Mouse (Mus musculus) kidney, postnatal 4 days (tissue): Measurements from ENCODE around the gene Gm21954.

Experiments
- DNase-seq, 2 experiments: peaks; one replicate each; pipeline ENCODE4 v3.0.0; 2021; ENCODE audit warnings: mixed read lengths in 2 of 2

Gm21954 gene

GRCm38 (mm10) chr3:55461685-55462655, 10.0 kb downstream of the Gm21954 start:
- peak; percentile 47 to 49 for DNase-seq

GRCm38 (mm10) chr3:55461092-55461491, 10.9 kb downstream of the Gm21954 start:
- no peak for DNase-seq

DNA sequence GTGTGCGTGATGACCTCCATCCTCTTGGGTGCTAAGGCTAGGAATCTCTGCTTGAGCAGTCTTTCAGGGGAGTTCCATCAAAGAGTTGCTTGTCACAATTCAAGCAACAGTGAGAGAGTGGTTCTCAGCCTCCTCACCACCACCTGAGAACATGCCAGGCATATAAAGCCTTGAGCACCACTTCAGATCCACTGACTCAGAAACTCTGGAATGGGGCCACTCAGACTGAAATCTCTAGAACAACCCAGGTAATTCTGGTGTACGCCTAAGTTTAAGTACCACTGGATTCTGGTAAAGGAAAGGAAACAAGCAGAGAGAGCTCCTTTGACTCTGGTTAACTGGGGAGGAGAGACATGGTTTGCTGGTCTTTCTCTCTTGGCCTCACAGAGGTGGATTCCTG, 19.5 kb downstream of the Gm21954 start:
- no peak for DNase-seq

DNA sequence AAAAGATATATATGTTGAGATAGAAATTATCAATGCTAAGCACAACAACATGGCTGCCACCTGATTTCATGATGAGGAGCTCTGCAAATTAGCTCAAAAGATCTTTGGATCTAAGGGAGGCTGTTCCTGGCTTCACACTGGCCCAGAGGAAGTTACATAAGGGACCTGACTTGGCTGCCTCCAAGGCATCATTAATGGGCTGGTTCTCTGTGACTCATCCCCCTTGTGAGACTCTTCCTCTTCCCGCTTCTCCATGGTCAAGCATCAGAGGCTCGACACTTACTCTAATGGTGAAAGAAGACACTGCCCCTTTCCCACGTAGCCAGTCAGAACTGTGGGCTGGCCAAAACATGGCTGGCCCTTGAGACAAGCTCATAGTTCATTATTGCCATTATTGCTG, 20.1 kb downstream of the Gm21954 start:
- DNase-seq = no peak

DNA sequence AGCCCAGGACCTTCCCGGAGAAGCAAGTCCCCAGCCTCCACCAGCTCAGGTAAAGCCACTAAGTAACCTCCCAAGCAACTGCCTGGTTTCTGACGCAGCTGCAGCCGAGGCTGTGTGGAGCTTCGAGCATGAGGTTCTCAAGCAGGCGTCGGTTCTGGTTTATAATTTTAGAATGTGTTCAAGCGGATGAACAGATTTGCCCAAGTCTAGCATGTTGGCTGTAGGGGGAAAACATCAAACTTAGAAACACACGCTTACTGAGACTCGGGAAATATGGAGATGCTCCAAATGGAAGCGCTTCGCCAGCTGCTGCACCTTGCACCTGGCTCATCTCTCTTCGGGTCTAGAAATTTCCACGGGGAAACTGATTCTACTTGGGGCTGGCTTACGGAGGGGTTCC, 21.0 kb downstream of the Gm21954 start:
- DNase-seq = no peak

DNA sequence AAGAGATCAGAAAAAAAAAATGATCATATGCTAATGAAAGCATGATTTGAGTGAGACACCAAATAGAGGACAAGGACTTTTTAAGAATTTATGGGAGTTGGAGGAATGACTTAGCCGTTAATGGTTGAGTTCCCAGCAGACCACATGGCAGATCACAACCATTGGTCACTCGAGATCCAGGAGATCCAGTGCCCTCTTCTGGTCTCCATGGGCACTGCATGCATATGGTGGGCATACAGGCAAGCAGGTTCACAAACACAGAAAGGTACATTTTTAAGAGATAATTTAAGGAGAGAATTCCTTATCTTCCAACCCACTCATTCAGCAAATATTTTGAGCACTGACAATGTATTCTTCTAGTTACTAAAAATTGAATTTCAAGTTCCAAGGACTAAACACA, 22.9 kb downstream of the Gm21954 start:
- no peak for DNase-seq

DNA sequence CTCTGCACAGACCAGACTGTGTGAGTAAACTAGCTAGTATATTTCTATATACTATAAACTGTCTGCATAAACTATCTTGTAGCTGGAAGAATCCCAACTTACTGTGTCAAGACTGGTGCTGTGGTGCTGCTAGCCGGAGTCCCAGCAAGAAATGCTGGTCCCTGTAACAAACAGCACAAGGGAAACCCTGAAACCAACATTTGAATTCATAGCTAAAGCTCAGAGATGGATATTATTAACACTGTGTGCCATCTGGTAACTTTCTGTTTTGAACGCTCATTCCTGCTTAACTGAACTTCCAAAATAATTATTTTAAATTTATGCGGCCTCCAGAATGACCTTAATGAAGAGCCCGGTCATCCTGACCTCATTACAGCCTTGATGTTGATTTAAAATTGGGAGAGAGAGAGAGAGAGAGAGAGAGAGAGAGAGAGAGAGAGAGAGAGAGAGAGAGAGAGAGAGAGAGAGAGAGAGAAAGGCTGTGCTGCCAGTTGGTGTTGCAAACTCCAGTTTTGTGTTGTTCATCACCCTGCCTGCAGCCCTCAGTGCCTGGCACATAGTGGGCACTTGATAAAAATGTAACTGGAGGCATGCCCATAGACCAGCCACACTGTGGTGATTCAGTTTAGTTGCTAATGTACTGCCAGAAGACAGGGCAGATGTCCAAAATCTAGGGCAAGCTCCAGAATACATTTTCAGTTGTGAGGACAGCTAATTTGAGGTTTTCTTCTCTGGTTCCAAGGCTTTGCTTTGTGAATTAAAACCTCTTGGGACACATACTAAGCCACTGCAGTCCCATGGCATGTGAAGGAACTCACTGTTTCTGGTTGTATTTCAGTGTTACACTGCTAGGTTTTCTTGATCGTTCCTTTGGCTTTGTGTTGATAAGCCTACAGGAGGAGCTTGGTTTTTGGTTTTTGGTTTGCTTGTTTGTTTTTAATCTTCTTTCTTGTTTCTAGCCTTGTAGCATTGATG, 24.2 kb downstream of the Gm21954 start:
- no peak for DNase-seq

GRCm38 (mm10) chr3:55446681-55447080, 25.3 kb downstream of the Gm21954 start:
- DNase-seq = no peak

- no peak for DNase-seq
Observed at GRCm38 (mm10) chr3:55443725-55444124, 28.3 kb downstream of the Gm21954 start.

- DNase-seq = no peak
Observed at GRCm38 (mm10) chr3:55443271-55443670, 28.7 kb downstream of the Gm21954 start.

GRCm38 (mm10) chr3:55442012-55442645, 29.9 kb downstream of the Gm21954 start:
- DNase-seq = no peak

DNA sequence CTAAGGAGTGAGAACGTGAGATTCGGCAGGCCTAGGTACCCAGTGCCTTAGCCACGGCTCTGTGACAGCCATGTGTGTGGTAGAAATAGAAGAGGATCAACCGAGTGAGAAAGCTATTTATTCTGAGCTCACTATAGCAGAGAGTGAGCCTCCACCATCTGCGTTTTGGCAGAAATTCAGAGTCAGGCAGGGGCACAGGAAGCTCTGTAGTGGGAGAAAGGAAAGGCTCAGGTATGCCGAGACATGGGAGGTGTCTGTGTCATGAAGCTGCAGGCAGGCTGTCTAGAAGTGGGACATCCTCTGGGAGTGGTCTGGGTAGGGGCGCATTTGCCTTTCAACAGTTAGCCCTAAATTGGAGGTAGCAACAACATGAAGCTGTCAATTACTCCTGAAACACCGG, 31.7 kb downstream of the Gm21954 start:
- DNase-seq = no peak

DNA sequence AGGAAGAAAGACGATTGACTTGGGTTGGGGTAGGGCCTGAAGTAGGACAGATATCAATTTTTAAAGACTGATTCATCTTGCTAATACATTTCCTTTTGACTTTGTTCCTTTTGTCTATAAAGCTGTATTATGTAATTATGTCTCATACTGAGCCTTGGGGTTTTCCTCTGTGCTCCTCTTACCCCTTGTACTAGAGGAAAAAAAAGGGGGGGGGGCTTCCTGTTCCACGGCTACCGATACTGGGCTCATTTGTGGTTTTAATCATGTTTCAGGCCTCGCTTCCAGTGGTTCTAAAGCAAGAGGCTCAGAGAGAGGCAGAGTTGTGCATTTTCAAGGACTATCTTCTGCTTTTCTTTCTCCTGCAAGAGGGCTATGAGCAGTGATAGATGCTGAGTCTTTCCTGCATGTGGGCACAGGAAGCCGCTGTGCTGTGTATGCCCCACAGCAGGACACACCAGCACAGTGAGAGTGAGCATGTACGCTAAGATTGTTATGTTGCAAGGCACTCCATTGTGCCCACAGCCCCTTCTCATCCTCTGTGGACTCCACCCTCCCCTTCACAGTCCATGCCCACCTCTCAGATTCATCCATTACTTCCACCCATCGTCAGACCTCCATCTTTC, 33.1 kb downstream of the Gm21954 start:
- no peak for DNase-seq

DNA sequence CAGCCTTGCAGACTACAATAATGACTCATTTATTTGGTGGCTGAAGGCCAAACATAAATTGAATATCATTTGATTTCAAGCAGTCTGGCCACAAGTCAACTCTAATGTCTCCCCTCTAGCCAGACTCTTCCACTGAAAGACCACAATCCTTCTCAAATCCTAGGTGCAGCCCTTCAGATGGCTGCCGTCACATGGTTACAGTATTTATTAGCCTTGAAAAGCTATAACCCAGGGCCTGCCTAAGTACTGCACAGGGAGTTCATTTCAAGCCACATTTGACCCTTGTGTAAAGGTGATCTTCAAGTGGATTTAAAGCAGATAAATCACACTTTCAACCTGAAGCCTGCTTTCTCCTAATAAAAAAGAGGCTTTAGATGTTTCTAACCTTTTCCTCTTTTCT, 37.7 kb downstream of the Gm21954 start:
- no peak for DNase-seq

- no peak for DNase-seq
Observed at GRCm38 (mm10) chr3:55431223-55431622, 40.8 kb downstream of the Gm21954 start.

- no peak for DNase-seq
Observed at GRCm38 (mm10) chr3:55430022-55430549, 41.9 kb downstream of the Gm21954 start.

DNA sequence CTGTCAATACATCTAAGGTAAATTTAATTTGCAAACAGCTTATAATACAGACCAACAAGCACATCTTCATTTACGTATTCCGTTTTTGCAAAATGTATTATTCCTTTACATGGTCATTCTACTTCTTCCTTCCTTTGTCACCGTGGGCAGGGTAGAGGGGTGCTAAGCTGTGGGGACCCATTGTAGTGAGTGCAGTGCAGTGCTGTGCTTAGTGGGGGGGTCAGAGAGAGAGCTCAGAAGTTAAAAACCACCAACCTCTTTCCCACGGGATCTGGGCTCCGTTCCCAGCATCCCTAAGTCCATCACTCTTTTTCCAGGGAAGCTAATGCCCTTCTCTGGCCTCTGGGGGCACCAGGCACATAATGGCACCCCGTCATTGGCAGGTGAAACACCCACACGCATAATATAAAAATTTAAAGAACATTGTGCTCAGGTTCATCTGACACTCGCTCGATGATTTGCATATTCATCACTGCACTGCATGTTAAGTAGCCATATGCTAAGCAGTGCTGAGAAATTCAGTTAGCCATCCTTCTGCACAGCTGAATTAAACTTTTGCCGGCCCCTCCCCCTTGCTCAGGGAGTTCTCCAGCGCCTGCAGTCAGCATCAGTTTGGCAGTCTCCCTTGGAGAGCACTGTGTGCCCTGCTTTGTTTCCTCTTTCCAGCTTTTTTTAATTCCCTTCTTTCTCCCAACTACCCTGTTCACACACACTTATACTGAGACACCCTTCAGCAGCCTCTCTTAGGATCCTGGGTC, 48.2 kb downstream of the Gm21954 start:
- peak; percentile 45 to 46 for DNase-seq

DNA sequence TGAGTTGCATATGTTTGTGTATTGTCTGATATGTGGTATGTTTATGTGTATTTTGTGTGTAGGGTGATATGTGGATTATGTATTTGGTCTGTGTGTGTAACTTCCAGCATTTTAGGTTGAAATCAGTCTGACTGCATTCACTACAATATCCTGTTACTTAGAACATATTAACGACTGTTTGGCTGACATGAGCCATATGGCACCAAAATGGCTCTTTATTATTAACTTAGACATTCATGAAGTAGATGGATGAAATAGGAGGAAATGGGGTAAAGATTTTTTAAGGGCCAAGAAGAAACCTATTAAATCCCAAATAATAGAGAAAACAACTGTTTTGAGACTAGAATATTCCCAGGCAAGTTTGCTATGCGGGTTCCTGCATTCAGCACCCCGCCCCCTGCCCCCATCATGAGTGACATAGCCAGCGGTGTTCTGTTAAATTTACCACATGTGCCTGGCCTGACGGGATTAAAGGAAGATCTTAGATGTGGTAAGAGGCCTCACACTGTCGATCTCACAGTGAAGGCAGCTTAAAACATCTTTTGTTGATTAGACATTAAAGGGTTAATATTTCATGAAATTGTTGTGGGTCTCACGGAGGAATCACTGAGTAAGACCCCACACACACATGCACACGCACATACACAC, 51.5 kb downstream of the Gm21954 start:
- peak in 1 of 2 experiments; percentile 22 for DNase-seq

- no peak for DNase-seq
Observed at GRCm38 (mm10) chr3:55419334-55419733, 52.7 kb downstream of the Gm21954 start.

GRCm38 (mm10) chr3:55418845-55419244, 53.2 kb downstream of the Gm21954 start:
- no peak for DNase-seq

DNA sequence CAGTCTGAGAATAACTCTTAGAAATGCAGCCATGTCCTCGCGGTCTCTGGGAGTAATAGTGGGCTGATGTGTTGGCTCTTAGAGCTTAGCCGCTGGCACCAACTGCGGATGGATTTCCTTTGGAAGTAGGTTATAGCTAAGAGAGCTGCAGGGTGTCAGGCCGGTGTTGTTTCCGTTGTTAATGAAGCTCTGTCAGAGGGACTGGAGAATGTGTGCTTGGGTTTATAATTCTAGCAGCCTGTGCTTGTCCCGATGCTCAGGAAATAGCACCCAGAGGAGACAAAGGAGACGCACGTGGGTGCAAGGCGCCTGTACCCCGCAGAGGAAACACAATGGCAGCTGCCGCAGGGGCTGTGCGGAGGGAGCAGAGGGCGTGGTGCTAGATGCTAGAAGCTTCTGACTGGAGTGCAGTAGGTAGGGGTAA, 56.5 kb downstream of the Gm21954 start:
- peak; percentile 19 to 27 for DNase-seq
